Mouse (Mus musculus) frontal cortex, adult 2 months (tissue): ENCODE data around the gene Spef2. TPM values are rescaled to one million over a fixed set of nuclear protein-coding genes. Genes with fewer than 3 reads are reported as not detected.
"Not testable (repeated sequence)": the region's sequence is repeated elsewhere in the genome, so short reads cannot be mapped to it uniquely, and the experiment has no call there.

Experiments used
- DNase-seq, 2 experiments: peaks; one replicate each; pipeline ENCODE4 v3.0.0; 2022; ENCODE audit warnings: low spot score in 1 of 2; ENCODE audit errors: extremely low spot score in 1 of 2
- polyA plus RNA-seq: library from polyadenylated mRNA; depleted of rRNA; stranded (reverse); fragments of >200 nt; gene quantifications from 2 replicates; pipeline ENCODE4 v1.2.3, GENCODE M21; 2012

Spef2 gene
- polyA plus RNA-seq, 1 experiment, result 0.44 TPM

DNA sequence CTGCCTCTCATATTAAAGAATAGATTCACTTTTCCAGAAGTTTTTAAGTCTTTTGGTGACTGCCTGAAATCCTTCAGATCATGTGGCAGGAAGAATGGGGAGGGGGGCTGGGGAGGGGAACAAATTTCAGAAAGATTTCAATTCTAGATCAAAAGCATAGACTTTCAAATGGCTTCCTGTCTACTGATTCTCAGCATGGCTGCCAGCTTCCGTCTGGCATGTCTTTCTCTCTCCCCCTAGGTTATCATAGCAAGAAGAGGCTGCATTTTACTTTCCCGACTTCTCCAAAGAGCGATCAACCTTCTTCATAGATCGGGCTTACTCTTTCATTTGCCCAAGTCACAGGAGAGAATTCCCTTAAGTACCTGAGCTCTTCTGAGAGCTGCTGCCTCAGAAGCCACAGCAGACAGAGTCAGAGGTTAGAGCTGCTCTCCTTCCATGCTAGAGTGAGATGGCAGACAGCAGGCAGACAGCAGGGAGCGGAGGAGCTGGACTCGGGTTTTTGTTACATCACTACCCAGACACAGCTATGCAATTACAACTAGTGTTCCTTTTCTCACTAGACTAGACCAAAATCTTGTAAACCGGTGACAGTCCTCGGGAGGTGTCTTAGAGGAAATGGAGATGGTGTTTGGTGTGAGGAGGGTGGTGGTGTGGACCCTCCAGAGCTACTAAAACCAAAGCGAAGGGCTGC, 71.2 kb downstream of the Spef2 start:
- DNase-seq, result no peak

DNA sequence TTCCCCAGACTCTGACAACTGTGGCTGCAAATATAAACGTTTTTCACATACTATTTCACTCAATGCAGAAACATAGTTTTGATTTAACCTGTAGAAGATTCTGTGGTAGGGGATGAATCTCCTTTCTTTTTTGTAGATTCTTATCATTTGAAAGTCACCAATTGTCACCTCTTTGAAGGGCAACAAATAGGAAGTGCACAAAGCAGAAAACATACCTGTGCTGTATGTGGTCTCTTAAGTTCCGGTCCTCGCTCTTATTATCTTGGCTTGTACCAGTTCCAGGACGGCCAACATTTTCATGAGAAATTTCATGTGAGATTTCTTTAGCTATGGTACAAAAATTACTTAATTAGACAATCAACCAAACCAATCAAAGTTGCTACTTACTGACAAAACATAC, 80.1 kb downstream of the Spef2 start:
- DNase-seq, result no peak

- not testable (repeated sequence) for DNase-seq
These were observed 83.7 kb downstream of the Spef2 start for GRCm38 (mm10) chr15:9664948-9665347.

DNA sequence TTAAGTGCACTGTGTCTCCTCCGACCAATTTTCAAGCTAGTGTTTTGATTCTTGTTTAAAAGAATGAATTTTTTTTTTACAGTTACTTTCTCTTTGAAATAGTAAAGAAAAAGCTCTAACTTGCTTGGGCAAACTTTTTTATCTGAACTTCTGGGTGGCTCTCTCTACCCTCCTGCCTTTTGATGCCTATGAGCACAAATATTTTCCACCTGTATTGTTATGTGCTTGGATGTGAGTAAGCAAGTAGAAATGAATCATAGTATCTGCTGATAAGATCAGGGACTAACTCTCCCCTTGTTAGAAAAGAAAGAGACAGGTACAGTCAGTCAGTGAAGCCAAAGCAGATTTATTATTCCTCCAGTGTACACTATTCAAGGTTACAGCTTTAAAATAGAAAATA, 87.5 kb downstream of the Spef2 start:
- no peak for DNase-seq

DNA sequence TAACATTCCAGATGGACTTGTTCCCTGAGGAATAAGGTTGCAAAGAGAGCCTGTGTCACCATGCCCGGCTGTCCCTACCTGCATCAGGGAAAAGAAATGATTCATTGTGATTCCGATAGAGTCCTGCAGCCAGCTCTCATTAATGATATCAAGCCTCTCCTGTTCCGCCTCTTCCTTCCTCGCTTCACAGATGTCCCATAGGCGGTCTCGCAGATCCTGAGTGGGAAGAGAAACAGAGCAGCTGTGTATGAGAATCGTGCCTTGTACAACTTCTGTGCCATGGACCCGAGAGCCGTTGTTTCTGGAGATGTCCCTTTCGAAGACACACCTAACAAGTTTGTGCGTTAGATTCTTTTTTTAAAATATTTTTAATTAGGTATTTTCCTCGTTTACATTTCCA, 114.2 kb downstream of the Spef2 start:
- DNase-seq, result peak in 1 of 2 experiments; percentile 2

GRCm38 (mm10) chr15:9631657-9632056, 117.0 kb downstream of the Spef2 start:
- DNase-seq, result no peak

- DNase-seq, result no peak
These were observed 119.0 kb downstream of the Spef2 start for GRCm38 (mm10) chr15:9629660-9630059.

DNA sequence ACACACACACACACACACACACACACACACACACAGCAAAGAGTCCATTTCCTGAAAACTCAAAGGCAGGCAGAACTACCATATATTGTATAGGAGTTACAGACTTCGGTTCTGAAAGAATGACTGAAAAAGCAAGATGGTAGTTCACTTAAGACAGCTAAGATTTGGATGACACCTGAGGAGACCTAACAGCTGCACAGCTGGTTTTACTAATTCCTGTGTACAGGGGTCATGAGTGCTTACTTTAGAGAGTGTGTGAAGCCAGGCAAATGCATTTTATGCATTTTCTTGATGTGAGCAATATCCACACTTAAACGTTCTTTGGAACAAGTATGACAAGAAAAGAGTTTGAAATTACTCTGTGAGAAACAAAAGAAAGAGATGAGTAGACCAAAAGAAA, 124.0 kb downstream of the Spef2 start:
- DNase-seq, result no peak

- DNase-seq, result peak in 1 of 2 experiments; percentile 34
These were observed 140.5 kb downstream of the Spef2 start for GRCm38 (mm10) chr15:9608177-9608576.

GRCm38 (mm10) chr15:9600088-9600455, 148.6 kb downstream of the Spef2 start:
- DNase-seq, result no peak

- no peak for DNase-seq
These were observed 149.1 kb downstream of the Spef2 start for GRCm38 (mm10) chr15:9599382-9600087.

GRCm38 (mm10) chr15:9596298-9597060, 152.2 kb downstream of the Spef2 start:
- no peak for DNase-seq

DNA sequence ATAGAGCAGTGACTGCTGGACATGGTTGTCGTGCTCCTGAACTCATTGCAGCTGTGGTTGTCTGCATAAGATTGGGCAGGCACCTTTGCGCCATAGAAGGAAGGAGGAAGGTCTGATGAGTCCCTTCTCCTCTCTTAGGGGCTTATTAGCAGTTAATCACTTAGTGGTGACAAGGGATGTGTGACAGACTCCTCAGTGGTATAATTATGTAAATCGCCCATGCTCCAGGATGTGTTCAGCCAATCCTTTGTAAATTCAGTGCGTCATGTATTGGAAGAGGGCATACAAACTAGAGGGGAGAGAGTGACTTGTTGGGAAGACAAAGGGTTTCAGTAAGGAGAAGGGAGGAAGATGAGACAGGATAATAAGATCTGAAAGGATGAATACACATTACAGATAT, 158.7 kb downstream of the Spef2 start:
- no peak for DNase-seq

- no peak for DNase-seq
These were observed 168.0 kb downstream of the Spef2 start for GRCm38 (mm10) chr15:9580470-9581280.

DNA sequence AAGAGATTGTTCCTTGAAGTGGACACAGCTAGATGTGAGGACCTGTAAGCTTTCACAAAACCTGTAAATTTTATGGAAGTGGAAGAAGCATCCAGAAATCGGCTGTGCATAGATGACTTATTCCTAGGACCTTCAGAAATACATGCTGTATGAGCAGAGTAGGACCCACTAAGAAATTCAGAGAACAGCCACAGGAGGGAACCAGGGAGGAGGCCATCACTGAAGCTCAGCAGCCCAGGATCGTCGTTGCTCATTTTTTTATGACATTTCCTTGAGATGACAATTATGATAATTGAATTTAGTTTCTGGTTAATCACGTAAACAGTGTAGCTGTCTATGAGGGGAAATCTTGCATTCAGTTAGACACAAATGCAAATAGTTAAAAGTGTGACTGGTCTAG, 171.4 kb downstream of the Spef2 start:
- DNase-seq, result no peak

- DNase-seq, result no peak
These were observed 173.9 kb downstream of the Spef2 start for GRCm38 (mm10) chr15:9574796-9575195.

DNA sequence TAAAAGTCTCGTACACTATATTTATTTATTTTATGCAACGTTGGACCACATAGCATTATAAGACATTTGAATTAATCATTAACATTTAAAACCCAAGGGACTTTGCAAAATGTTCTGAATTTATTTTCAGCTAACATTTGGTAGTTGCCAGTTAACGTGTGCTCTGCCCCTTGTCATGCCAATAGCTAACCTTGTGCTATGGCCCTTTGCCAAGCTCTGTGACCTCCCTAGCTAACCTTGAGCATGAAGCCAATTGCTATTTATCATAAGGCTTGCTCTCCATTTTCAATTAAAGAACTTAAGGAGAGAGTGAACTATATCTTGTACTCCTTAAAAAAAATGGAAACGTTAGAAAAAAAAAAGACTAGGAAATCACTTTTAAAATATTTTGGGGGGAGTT, 175.3 kb downstream of the Spef2 start:
- no peak for DNase-seq

DNA sequence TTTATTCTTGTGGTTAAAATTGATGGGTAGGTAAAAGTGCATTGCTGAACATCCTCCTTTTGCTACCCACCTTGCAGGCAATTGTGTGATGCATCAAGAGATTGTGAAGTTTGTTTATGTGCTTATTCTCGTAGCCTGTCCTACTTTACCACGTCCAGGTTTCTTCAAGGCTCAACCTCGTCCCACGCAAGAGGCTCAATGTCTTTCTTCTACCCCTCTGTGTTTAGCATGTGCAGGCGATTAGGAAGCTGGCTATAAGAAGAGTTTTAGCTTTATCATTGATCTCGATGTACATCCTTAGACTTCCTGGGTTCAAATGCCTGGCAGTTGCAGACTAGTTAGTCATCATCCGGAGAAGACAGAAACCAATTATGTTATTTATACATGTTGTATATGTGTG, 176.0 kb downstream of the Spef2 start:
- DNase-seq, result no peak

GRCm38 (mm10) chr15:9571896-9572295, 176.8 kb downstream of the Spef2 start:
- DNase-seq, result no peak

DNA sequence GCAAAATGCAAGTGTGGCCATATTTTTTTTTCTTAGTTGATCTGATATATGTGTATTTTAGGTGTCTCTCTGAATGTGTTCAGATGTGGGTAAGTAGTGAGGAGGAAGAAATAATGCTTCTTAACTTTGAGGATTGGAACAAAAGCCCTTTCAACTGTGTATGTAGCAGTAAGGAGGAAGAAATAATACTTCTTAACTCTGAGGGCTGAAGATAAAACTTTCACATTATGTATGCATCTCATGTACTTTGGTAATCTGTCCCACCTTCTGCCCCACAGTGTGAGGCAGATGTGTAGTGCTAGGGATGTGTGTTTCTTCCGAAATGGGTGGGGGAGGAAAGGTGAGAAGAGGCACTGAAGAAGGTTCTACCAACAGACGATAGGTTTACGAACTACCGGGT, 181.4 kb downstream of the Spef2 start:
- DNase-seq, result no peak

GRCm38 (mm10) chr15:9565396-9565795, 183.3 kb downstream of the Spef2 start:
- DNase-seq, result no peak
